Mouse (Mus musculus) brain, adult 10 weeks (tissue): ENCODE data around the gene Shkbp1. TPM values are rescaled to one million over a fixed set of nuclear protein-coding genes. Genes with fewer than 3 reads are reported as not detected.

Source experiments
- polyA plus RNA-seq: library from polyadenylated mRNA; stranded (reverse); fragments of 350-450 nt; fragmentation: Illumina TruSeq; extraction: RNeasy Lipid Tissue Mini Kit (QIAGEN cat#74804); gene quantifications from one replicate; pipeline ENCODE4 v1.2.3, GENCODE M21; 2015; ENCODE audit warnings: low read depth, low replicate concordance

Gene Shkbp1
- 29.2 TPM for polyA plus RNA-seq

DNA sequence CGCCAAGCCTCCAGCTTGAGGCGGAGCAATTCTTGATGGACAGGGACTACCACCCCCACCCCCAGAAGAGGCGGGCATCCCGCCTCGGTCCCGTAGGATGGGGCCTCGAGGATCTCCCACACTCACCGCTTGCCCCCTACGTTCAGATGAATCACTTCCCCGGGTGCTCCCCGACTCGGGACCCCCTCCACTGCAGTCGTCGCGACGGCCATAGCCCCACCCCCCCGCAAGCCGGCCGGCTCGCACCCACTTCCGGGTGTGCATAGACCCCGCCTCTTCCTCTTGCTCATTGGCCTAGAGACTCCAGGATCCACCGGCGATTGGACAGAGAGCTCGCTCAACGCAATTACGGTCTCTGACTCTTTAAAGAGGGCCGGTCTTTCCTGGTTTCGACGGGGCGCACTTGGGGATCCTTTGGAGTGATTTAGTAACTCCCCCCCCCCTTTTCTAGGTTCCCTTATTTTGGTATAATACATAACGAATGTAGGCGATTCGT lies at the start of gene Shkbp1:
TSS of gene Shkbp1 (minus strand) at position 275 of the 496 bp plus-strand sequence.

DNA sequence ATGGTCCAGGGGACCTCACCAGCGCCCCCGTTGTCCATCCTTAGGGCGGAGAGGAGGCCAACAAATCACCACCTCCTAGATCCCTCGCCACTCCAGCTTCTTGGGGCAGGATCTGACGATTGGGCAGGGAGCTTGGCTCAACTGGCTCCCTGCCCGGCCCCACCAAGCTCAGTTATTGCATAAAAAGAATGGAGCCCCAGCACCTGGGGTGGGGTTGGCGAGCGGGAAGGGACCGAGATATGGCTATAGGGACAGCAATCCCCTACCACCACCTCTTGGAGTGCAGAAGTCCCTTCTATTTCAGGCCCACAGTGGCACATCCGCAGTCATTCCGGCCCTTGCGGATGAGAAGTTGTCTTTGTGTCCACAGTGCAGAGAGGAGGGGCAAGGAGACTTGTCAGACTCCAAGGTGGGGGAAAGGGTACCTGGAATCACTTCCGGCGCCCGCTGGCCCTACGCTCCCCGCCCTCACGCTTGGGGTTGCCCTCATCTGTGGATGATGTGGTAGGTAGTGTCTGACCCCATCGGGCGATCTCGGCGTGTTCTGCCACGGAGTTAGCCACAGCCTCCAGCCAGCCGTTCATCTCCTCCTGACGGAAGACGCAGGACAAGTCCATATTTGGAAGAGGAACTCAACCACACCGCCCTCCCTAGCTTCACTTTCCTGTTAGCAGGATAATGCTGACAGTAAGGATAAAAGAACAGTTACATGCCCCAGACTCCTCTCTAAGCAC lies 1.2 kb upstream of the Shkbp1 start, which contains the start of gene Gm20479:
TSS of gene Gm20479 (minus strand) at position 559 of the 734 bp plus-strand sequence.

DNA sequence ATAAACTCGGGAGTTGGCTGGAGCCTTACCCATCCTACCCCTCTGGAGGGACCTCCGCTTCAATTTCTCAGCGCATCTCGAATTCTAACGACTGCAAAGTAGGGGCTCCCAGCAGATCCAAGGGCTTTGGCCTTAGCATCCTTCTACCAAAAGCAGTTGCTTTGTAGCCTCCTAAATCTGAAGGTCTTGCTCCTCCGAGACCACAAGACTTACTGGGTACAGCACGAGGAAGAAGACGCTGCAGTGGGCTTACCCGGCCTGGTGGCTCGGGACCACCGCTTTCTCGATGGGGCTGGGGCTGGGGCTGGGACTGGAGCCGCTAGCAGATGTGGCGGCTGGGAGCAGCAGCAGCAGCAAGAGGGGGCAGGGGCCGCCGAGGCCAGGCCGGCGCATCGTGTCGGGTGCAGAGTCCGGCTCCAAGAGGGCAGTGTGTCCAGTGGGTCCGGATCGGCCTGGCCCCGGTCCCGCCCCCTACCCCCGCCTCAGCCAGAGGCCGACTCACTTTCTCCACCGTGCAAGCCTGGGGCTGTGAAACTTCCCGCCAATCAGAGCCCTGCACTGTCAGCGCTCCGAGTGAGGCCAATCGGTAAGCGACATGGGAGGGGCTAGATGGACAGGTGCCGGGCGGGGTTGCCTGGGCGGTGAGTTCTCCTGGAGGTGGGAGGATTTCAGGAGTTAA lies 18.5 kb downstream of the Shkbp1 start, which contains the start of gene Ltbp4:
TSS of gene Ltbp4 (minus strand) at position 518 of the 679 bp plus-strand sequence.

Other genes with a start within 250 kb of the Shkbp1 start
- 0.40 TPM for gene Cyp2f2, start 236.1 kb downstream of the Shkbp1 start, polyA plus RNA-seq
- gene Cyp2t4, start 202.3 kb downstream of the Shkbp1 start, polyA plus RNA-seq: not detected
- gene Egln2, start 189.2 kb downstream of the Shkbp1 start, polyA plus RNA-seq: 83.3 TPM
- 112 TPM for gene Rab4b, start 177.1 kb downstream of the Shkbp1 start, polyA plus RNA-seq
- not detected for gene Gm21983, start 174.9 kb downstream of the Shkbp1 start, polyA plus RNA-seq
- gene Mia, start 174.9 kb downstream of the Shkbp1 start, polyA plus RNA-seq: 8.4 TPM
- 16.5 TPM for gene BC024978, start 160.2 kb downstream of the Shkbp1 start, polyA plus RNA-seq
- 78.9 TPM for gene Snrpa, start 159.7 kb downstream of the Shkbp1 start, polyA plus RNA-seq
- gene Itpkc, start 127.4 kb downstream of the Shkbp1 start, polyA plus RNA-seq: 6.2 TPM
- 25.0 TPM for gene Coq8b, start 123.0 kb downstream of the Shkbp1 start, polyA plus RNA-seq
- gene Numbl, start 97.6 kb downstream of the Shkbp1 start, polyA plus RNA-seq: 57.8 TPM
- gene Ltbp4, start 18.3 kb downstream of the Shkbp1 start, polyA plus RNA-seq: 31.2 TPM
- not detected for gene Gm20479, start 1.4 kb upstream of the Shkbp1 start, polyA plus RNA-seq
- 71.8 TPM for gene Sptbn4, start 91.7 kb upstream of the Shkbp1 start, polyA plus RNA-seq
- 22.0 TPM for gene Blvrb, start 92.0 kb upstream of the Shkbp1 start, polyA plus RNA-seq
- gene Sertad3, start 117.7 kb upstream of the Shkbp1 start, polyA plus RNA-seq: 4.7 TPM
- gene Sertad1, start 130.9 kb upstream of the Shkbp1 start, polyA plus RNA-seq: 18.4 TPM
- 0.22 TPM for gene Prx, start 143.3 kb upstream of the Shkbp1 start, polyA plus RNA-seq
- not detected for gene Hipk4, start 167.2 kb upstream of the Shkbp1 start, polyA plus RNA-seq
- gene Pld3, start 197.2 kb upstream of the Shkbp1 start, polyA plus RNA-seq: 607 TPM
- gene 2310022A10Rik, start 197.2 kb upstream of the Shkbp1 start, polyA plus RNA-seq: 21.4 TPM
- gene Akt2, start 235.5 kb upstream of the Shkbp1 start, polyA plus RNA-seq: 106 TPM